Mouse (Mus musculus) hindbrain, embryonic 15.5 days (tissue): Measurements from ENCODE around the gene Taar7a. TPM values are rescaled to one million over a fixed set of nuclear protein-coding genes. Genes with fewer than 3 reads are reported as not detected.

Experiments used
- polyA plus RNA-seq: library from polyadenylated mRNA; unstranded; fragments of >200 nt; fragmentation: Nextera tagmentation; extraction: Ambion mirVana; gene quantifications from 2 replicates; pipeline ENCODE4 v1.2.1, GENCODE M21; 2015

Gene Taar7a
- polyA plus RNA-seq, 1 experiment from 2014 or later, result not detected

Other genes with a start within 250 kb of the Taar7a start
- gene Rps12, start 206.2 kb downstream of the Taar7a start, polyA plus RNA-seq, result 104 and 108 TPM in 2 replicates
- 20.9 and 21.8 TPM in 2 replicates for gene Slc18b1, start 196.5 kb downstream of the Taar7a start, polyA plus RNA-seq
- 0.14 TPM in 1 of 2 replicates, not detected in the other for gene Vnn3, start 142.0 kb downstream of the Taar7a start, polyA plus RNA-seq
- 0.18 and 0.43 TPM in 2 replicates for gene Vnn1, start 98.8 kb downstream of the Taar7a start, polyA plus RNA-seq
- gene Taar1, start 73.1 kb downstream of the Taar7a start, polyA plus RNA-seq, result not detected in 2 replicates
- gene Taar2, start 54.9 kb downstream of the Taar7a start, polyA plus RNA-seq, result 0.16 TPM in 1 of 2 replicates, not detected in the other
- not detected in 2 replicates for gene Taar3, start 43.9 kb downstream of the Taar7a start, polyA plus RNA-seq
- not detected in 2 replicates for gene Taar4, start 33.0 kb downstream of the Taar7a start, polyA plus RNA-seq
- gene Taar5, start 22.8 kb downstream of the Taar7a start, polyA plus RNA-seq, result not detected in 2 replicates
- gene Taar6, start 7.8 kb downstream of the Taar7a start, polyA plus RNA-seq, result not detected in 2 replicates
- gene Taar7b, start 6.5 kb upstream of the Taar7a start, polyA plus RNA-seq, result not detected in 2 replicates
- not detected in 2 replicates for gene Taar7d, start 33.7 kb upstream of the Taar7a start, polyA plus RNA-seq
- not detected in 2 replicates for gene Taar7e, start 44.1 kb upstream of the Taar7a start, polyA plus RNA-seq
- gene Taar7f, start 56.0 kb upstream of the Taar7a start, polyA plus RNA-seq, result not detected in 2 replicates
- gene Taar8a, start 83.0 kb upstream of the Taar7a start, polyA plus RNA-seq, result not detected in 2 replicates
- gene Taar8b, start 98.8 kb upstream of the Taar7a start, polyA plus RNA-seq, result not detected in 2 replicates
- gene Taar8c, start 108.4 kb upstream of the Taar7a start, polyA plus RNA-seq, result not detected in 2 replicates
- not detected in 2 replicates for gene Taar9, start 116.1 kb upstream of the Taar7a start, polyA plus RNA-seq
- 296 and 313 TPM in 2 replicates for gene Stx7, start 155.8 kb upstream of the Taar7a start, polyA plus RNA-seq
- gene Moxd1, start 230.0 kb upstream of the Taar7a start, polyA plus RNA-seq, result 6.8 TPM in 2 replicates